Mouse (Mus musculus): ENCODE results near the gene B830017H08Rik.
A peak's percentile ranks its signal among the peaks of the same experiment; 100 is the strongest.

The B830017H08Rik gene

GRCm38 (mm10) chr16:17851331-17851730 lies 18.4 kb downstream of the B830017H08Rik start:
- no peak for DNase-seq (ENCODE audit: low spot score)

DNA sequence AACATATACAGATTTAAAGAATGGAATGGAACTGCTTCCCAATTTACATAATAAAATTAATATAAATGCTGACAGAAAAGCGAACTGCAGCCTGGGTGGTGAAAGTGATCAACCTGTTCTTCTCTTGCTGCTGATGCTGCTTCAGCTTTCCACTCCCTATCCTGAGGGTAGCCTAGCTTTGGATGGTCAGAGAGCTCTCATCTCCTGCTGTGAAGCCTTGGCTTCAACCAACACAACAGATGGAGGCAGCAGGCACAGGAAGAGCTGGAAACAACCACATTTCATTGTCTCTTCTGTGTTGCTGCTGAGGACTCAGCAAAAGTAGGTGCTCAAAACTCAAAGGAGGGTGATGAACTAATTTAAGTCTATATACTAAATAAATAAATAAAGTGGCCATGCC lies 18.9 kb downstream of the B830017H08Rik start:
- no peak for DNase-seq (ENCODE audit: low spot score)

- DNase-seq (ENCODE audit: low spot score) = no peak
Observed at GRCm38 (mm10) chr16:17853263-17853662, 20.3 kb downstream of the B830017H08Rik start.

DNA sequence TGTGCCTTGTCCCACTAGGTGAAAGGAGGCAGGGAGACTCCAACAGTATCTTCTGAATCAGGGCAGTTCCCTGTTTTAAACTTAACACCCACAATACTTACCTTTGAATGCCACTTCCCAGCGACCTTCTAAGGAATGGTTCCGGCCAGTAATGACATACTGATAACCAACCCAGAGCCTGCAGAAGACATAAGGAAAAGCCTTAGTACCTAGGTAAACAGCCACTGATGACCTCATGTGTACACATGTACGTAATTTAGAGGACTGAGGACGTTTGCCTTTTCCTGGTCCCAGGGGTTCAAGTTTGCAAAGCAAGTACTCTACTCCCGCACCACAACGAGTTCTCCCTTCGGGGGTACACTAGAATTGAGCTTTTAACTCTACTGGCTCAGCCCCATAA lies 24.2 kb downstream of the B830017H08Rik start:
- no peak for DNase-seq (ENCODE audit: low spot score)

- DNase-seq (ENCODE audit: low spot score) = peak; percentile 40
Observed at GRCm38 (mm10) chr16:17858592-17858991, 25.7 kb downstream of the B830017H08Rik start.

- DNase-seq (ENCODE audit: low spot score) = no peak
Observed at GRCm38 (mm10) chr16:17865293-17865692, 32.4 kb downstream of the B830017H08Rik start.

DNA sequence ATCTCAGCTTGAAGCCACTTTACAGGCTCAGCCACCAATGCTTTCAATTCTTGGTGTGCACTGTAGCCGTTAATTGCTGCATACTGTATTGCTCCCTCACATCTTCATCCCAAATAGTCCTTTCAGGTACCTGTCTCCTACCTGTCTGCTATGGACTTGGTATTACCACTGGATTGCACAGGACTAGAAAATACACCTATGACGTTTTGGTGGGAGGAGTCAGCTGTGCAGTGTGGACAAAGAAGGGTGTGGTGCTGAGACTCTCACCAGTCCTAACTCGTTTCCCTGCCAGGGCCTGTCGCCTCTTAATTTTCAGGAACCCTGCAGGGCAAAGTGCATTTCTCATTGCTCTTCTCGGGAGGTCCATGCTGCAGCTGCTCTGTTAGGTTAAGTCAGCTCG lies 32.8 kb downstream of the B830017H08Rik start:
- DNase-seq (ENCODE audit: low spot score) = no peak

GRCm38 (mm10) chr16:17871248-17871647 lies 38.3 kb downstream of the B830017H08Rik start:
- no peak for DNase-seq (ENCODE audit: low spot score)

GRCm38 (mm10) chr16:17872995-17873394 lies 40.1 kb downstream of the B830017H08Rik start:
- no peak for DNase-seq (ENCODE audit: low spot score)

DNA sequence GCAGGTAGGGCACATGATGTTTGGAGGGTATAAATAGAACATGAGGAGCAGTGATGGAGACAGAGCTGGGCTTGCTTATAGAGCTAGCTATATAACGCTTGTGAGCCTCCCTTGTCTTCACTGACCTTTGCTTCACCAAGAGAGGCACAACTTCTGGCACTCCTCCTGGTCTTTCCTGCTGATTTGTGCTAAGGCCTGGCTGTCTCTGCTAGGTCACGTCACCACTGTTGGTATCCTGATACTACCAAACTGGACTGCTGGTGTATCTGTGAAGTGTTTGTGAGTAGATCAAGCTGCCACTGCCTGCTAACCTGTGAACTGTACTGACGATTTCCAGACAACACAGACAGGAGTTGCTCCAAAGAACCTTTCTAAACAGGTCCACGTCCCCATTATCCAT lies 42.3 kb downstream of the B830017H08Rik start:
- no peak for DNase-seq (ENCODE audit: low spot score)

- no peak for DNase-seq (ENCODE audit: low spot score)
Observed at GRCm38 (mm10) chr16:17876096-17876495, 43.2 kb downstream of the B830017H08Rik start.

GRCm38 (mm10) chr16:17879571-17879970 lies 46.6 kb downstream of the B830017H08Rik start:
- DNase-seq (ENCODE audit: low spot score) = no peak

DNA sequence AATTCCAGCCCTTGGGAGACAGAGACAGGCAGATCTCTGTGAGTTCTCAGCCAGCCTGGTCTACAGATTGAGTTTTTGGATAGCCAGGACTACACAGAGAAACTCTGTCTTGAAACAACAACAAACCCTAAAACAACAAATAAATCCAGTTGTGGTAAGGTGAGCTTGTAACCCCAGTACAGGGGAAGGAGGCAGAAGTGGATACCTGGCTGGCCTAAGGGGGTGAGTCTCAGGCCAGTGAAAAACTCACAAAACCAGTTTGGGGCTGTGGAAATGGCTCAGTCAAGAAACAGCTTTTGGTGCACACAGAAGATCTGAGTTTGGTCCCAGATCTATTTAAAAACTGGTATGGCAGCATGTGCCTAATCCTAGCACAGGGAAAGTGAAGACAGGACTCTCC lies 49.3 kb downstream of the B830017H08Rik start:
- DNase-seq (ENCODE audit: low spot score) = no peak

GRCm38 (mm10) chr16:17884116-17884515 lies 51.2 kb downstream of the B830017H08Rik start:
- no peak for DNase-seq (ENCODE audit: low spot score)

Data from embryo, embryonic 10.5 days (tissue).